Mouse (Mus musculus) layer of hippocampus, adult 9-11 months (tissue): Measurements from ENCODE around the gene Rars.

Experiments used
- DNase-seq: peaks from one replicate; pipeline ENCODE4 v3.0.0; 2022

Gene Rars

GRCm38 (mm10) chr11:35769188-35769745, 65.0 kb downstream of the Rars start, which contains the start of gene Pank3:
Gene Pank3 (plus strand): TSS chr11:35769484.
- DNase-seq = peak; percentile 99

GRCm38 (mm10) chr11:35766845-35767244, 67.5 kb downstream of the Rars start:
- DNase-seq = no peak

GRCm38 (mm10) chr11:35760627-35761003, 73.7 kb downstream of the Rars start:
- DNase-seq = no peak

DNA sequence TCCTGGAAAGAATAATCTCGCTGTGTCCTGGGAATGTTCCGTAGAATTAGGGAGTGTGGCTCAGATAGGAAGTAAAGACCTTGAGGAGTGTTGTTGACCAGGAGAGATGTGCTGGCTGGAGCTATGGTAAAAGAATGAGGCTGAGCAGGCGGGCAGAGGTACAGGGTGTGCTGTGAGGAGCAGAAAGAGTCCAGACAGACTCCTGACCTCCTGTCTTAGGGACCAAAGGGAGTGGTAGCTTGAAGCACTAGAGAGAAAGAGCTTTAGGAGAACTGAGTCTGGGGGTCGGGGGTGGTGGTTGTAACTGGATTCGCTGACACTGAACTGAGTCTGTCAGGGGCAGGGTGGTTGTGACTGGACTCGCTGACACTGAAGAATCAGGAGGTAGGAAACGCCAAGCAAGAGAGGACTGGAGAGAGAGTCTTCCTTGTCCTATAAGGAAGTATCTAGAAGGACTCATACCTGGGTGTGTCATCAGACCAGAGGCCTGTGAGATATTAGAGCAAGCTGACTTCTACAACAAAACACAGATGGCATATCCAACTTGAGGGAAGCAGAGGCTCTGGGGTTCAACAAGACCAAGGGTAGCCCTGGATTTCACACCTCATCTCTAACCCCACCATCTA, 74.2 kb downstream of the Rars start:
- no peak for DNase-seq
